8 mouse cellular contexts compared by ENCODE assay signal in genomic region chr2:31435567-31435966, GRCm38 (mm10). TPM values are rescaled to one million over a fixed set of nuclear protein-coding genes. Genes with fewer than 3 reads are reported as not detected.
DNase-seq lines count a peak whose midpoint lies in the region; ATAC-seq lines count a peak whose summit lies in the region.

No protein-coding gene starts in this region.

- peak; percentile 43 for DNase-seq in layer of hippocampus, adult 11-12 months (ENCODE audit: low spot score)
- no peak for DNase-seq in layer of hippocampus, postnatal 36 days
- DNase-seq in R1 (ENCODE audit: low read depth, low spot score) = peak; percentile 48
- peak; percentile 49 for DNase-seq in embryo, embryonic 11.5 days (ENCODE audit: low read depth, low spot score)
- peak; percentile 13 for DNase-seq in large intestine, adult 2 months (ENCODE audit: low read depth, low spot score)

- peak; percentile 71 for ATAC-seq in CD4-positive, CD25-positive, alpha-beta regulatory T cell, adult 4 months
- ATAC-seq in monocyte, adult 5-6 weeks (replicated peaks; ENCODE audit: insufficient number of reproducible peaks, low FRiP score, low TSS enrichment, poor library complexity, severe bottlenecking) = peak; percentile 70
- no peak; the same call in 1 of the 2 replicates for ATAC-seq in erythroblast, adult 5-6 weeks (replicated peaks; ENCODE audit: low FRiP score, poor library complexity, severe bottlenecking)

- WGBS in large intestine, adult 2 months = 41% methylated on average over 6 of the region's 6 CpGs

RNA-seq across cellular contexts. Expression of gene Ass1, which starts 34.4 kb away (rescaled TPM):
- 10 to 100 TPM; 19.5 to 21.8 TPM for total RNA-seq in layer of hippocampus, postnatal 36 days (2021)
- polyA plus RNA-seq in CD4-positive, CD25-positive, alpha-beta regulatory T cell, adult 4 months (2017; shearing (Covaris generic)) = 100 to 1,000 TPM; 415 to 537 TPM
- polyA plus RNA-seq in large intestine, adult 2 months (2012; rRNA removed) = 12.8 and 20.7 TPM in 2 replicates
- total RNA-seq in monocyte, adult 5-6 weeks (2017) = 13.5 to 30.9 TPM (median 19.7 TPM) in 3 replicates
- total RNA-seq in erythroblast, adult 5-6 weeks (2015; ENCODE audit: low replicate concordance) = 18.4 and 33.2 TPM in 2 replicates
- 3.7 and 17.6 TPM in 2 replicates for total RNA-seq in erythroblast, adult 5-6 weeks (2017; ENCODE audit: low replicate concordance)

Comparison
In these comparisons a context has a peak if more than half of its experiments do, and no peak if none do; other contexts are left out.
1. DNase-seq: peak in layer of hippocampus, adult 11-12 months (single experiment), R1 (single experiment), embryo, embryonic 11.5 days (single experiment) and large intestine, adult 2 months (single experiment); none in layer of hippocampus, postnatal 36 days (0 of 2).